Mouse (Mus musculus) CH12.LX (cell line): ENCODE data around the gene Cdh13. TPM values are rescaled to one million over a fixed set of nuclear protein-coding genes. Genes with fewer than 3 reads are reported as not detected.

ENCODE experiments used
- DNase-seq: peaks from one replicate; pipeline ENCODE4 v3.0.0-alpha.2; 2013; ENCODE audit errors: extremely low read depth
- H3K27ac ChIP-seq: 2 replicates; pipeline ENCODE4 v1.5.1; 2012; ENCODE audit warnings: low read depth, mild to moderate bottlenecking, control low read depth, moderate library complexity; ENCODE audit not compliant: insufficient read depth
- H3K27me3 ChIP-seq: replicated peaks from 2 replicates; pipeline ENCODE3; 2012; ENCODE audit warnings: inconsistent platforms
- H3K36me3 ChIP-seq, 2 experiments: replicated peaks in 1 of 2; 2 replicates each; pipeline versions ENCODE3 to v1.6.1; 2012; ENCODE audit warnings: inconsistent platforms in 1 of 2, low read length in 1 of 2, mild to moderate bottlenecking in 1 of 2, mixed read lengths in 1 of 2, moderate library complexity in 1 of 2; ENCODE audit not compliant: control insufficient read depth in 1 of 2, insufficient read depth in 1 of 2
- H3K4me1 ChIP-seq, 2 experiments: 2 replicates each; pipeline ENCODE4 v1.6.1; 2012; ENCODE audit warnings: inconsistent platforms in 1 of 2, moderate library complexity in 1 of 2; ENCODE audit not compliant: insufficient read depth in 2 of 2, control insufficient read depth in 1 of 2
- H3K4me2 ChIP-seq: 2 replicates; pipeline ENCODE4 v1.6.1; 2012; ENCODE audit warnings: low read depth, mild to moderate bottlenecking, control low read depth; ENCODE audit not compliant: poor library complexity, insufficient read depth, severe bottlenecking
- H3K4me3 ChIP-seq, 3 experiments: fragments of 150-350 bp in 1 of 3; sonication (generic) in 1 of 3; replicated peaks in 1 of 3; 2 replicates each; pipeline versions ENCODE3 to v1.5.1; 2011 to 2012; ENCODE audit warnings: low read depth in 2 of 3, low read length in 2 of 3, mild to moderate bottlenecking in 2 of 3, moderate library complexity in 2 of 3, control low read depth in 1 of 3, improper control_type of control experiment in 1 of 3, inconsistent platforms in 1 of 3, mixed read lengths in 1 of 3; ENCODE audit not compliant: poor library complexity in 1 of 3
- H3K79me2 ChIP-seq: replicated peaks from 2 replicates; pipeline ENCODE4 v1.6.1; 2012; ENCODE audit warnings: mild to moderate bottlenecking, moderate library complexity; ENCODE audit not compliant: control insufficient read depth, poor library complexity, insufficient read depth, severe bottlenecking; ENCODE audit errors: extremely low read depth
- H3K9ac ChIP-seq: 2 replicates; pipeline ENCODE4 v1.6.1; 2012; ENCODE audit warnings: low read depth, mild to moderate bottlenecking, control low read depth, moderate library complexity; ENCODE audit not compliant: insufficient read depth
- H3K9me3 ChIP-seq: replicated peaks from 2 replicates; pipeline ENCODE3; 2012; ENCODE audit warnings: low read length, inconsistent platforms, mixed read lengths
- BHLHE40 ChIP-seq: IDR thresholded peaks from 2 replicates; pipeline ENCODE4 v1.6.1; 2011; ENCODE audit warnings: mild to moderate bottlenecking, low read depth, low read length, improper control_type of control experiment
- CHD1 ChIP-seq: IDR thresholded peaks from 2 replicates; pipeline ENCODE4 v1.6.1; 2012; ENCODE audit warnings: low read depth, low read length, improper control_type of control experiment, inconsistent platforms
- E2F4 ChIP-seq: IDR thresholded peaks from 2 replicates; pipeline ENCODE4 v1.6.1; 2011; ENCODE audit warnings: low read depth, low read length, improper control_type of control experiment; ENCODE audit not compliant: insufficient replicate concordance
- EP300 ChIP-seq: IDR thresholded peaks from 2 replicates; pipeline ENCODE4 v1.6.1; 2011; ENCODE audit warnings: low read length, improper control_type of control experiment
- GABPA ChIP-seq: IDR thresholded peaks from 2 replicates; pipeline ENCODE4 v1.6.1; 2012; ENCODE audit warnings: low read depth, low read length, improper control_type of control experiment, inconsistent platforms; ENCODE audit not compliant: insufficient replicate concordance
- MAX ChIP-seq: IDR thresholded peaks from 2 replicates; pipeline ENCODE4 v1.6.1; 2011; ENCODE audit warnings: low read length, improper control_type of control experiment
- MAZ ChIP-seq: IDR thresholded peaks from 2 replicates; pipeline ENCODE4 v1.6.1; 2012; ENCODE audit warnings: low read depth, mild to moderate bottlenecking, inconsistent platforms, low read length, improper control_type of control experiment, moderate library complexity
- MYC ChIP-seq: IDR thresholded peaks from 2 replicates; pipeline ENCODE4 v1.6.1; 2011; ENCODE audit warnings: low read depth, mild to moderate bottlenecking, improper control_type of control experiment, low read length
- PAX5 ChIP-seq: IDR thresholded peaks from 2 replicates; pipeline ENCODE4 v1.6.1; 2012; ENCODE audit warnings: low read length, inconsistent platforms, mixed read lengths
- POLR2AphosphoS2 ChIP-seq: IDR thresholded peaks from 2 replicates; pipeline ENCODE4 v1.6.1; 2011; ENCODE audit warnings: low read depth, low read length, improper control_type of control experiment
- RAD21 ChIP-seq: IDR thresholded peaks from 2 replicates; pipeline ENCODE4 v1.6.1; 2011; ENCODE audit warnings: low read depth, mild to moderate bottlenecking, low read length, improper control_type of control experiment, moderate library complexity
- RCOR1 ChIP-seq: conservative IDR thresholded peaks from 2 replicates; pipeline ENCODE4 v1.6.1; 2012; ENCODE audit warnings: low read depth, mild to moderate bottlenecking, inconsistent platforms, low read length, improper control_type of control experiment
- SIN3A ChIP-seq: IDR thresholded peaks from 2 replicates; pipeline ENCODE4 v1.6.1; 2012; ENCODE audit warnings: low read length, improper control_type of control experiment, inconsistent platforms
- SMC3 ChIP-seq: IDR thresholded peaks from 2 replicates; pipeline ENCODE4 v1.6.1; 2011; ENCODE audit warnings: low read depth, low read length, improper control_type of control experiment
- TBP ChIP-seq: conservative IDR thresholded peaks from 2 replicates; pipeline ENCODE4 v1.6.1; 2011; ENCODE audit warnings: low read depth, low read length, improper control_type of control experiment
- UBTF ChIP-seq: IDR thresholded peaks from 2 replicates; pipeline ENCODE4 v1.6.1; 2012; ENCODE audit warnings: low read depth, mild to moderate bottlenecking, inconsistent platforms, low read length, improper control_type of control experiment, moderate library complexity
- ZKSCAN1 ChIP-seq: IDR thresholded peaks from 2 replicates; pipeline ENCODE4 v1.6.1; 2012; ENCODE audit warnings: low read depth, inconsistent platforms, low read length, improper control_type of control experiment, borderline replicate concordance
- ZMIZ1 ChIP-seq: IDR thresholded peaks from 2 replicates; pipeline ENCODE4 v1.6.1; 2012; ENCODE audit warnings: low read depth, mild to moderate bottlenecking, inconsistent platforms, low read length, improper control_type of control experiment
- dilution Hi-C: fragments of 300-500 bp; cut with MboI; formaldehyde crosslinking; loops from 2 replicates; pipeline ENCODE4 v1.14.3; 2020; ENCODE audit warnings: low sequenced_read_pairs; ENCODE audit not compliant: extremely low pct_unique_long_range_greater_than_20kb, extremely low pct_ligation_motif_present
- in situ Hi-C: fragments of 300-500 bp; cut with MboI; formaldehyde crosslinking; loops from 3 replicates; pipeline ENCODE4 v1.14.3; 2019; ENCODE audit warnings: low sequenced_read_pairs, low pct_ligation_motif_present, low pct_unique_long_range_greater_than_20kb, mixed read lengths
- polyA plus RNA-seq: library from polyadenylated mRNA; unstranded; fragments of >175 nt; gene quantifications from 2 replicates; pipeline ENCODE4 v1.2.1, GENCODE M21; 2012; ENCODE audit warnings: low read depth; ENCODE audit not compliant: insufficient read length
- total RNA-seq, 2 experiments: library from RNA; depleted of rRNA; stranded (reverse); fragments of 300-350 nt in 1 of 2; fragments of >200 nt in 1 of 2; gene quantifications; 2 replicates each; pipeline ENCODE4 v1.2.3; 2012 to 2014

The Cdh13 gene
- total and polyA plus RNA-seq, 3 experiments, result not detected

DNA sequence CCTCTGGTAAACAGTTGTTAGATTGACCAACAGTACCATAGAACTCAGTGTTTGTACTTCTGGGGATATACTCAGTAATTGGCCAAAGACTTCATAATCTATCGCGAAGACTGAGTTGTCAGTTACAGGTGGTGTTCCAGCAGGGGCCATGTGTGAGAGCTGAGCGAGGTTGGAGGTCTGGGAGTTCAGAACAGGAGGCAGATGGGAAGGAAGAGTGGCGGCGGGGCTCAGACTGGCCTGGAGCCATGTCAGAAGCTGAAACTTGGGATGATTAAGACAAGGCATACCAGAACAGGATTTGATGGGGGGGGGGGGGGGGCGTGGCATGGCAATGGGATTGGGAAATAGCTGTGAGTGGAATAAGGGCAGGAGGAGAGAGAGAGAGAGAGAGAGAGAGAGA is 232.1 kb downstream of the Cdh13 start:
- Histone ChIP-seq H3K9ac (no peak overlapping the region), H3K4me1 (no peaks in the 10 kb centered on the region), H3K27me3 (no peaks in the 10 kb centered on the region), H3K4me3 (no peak overlapping the region), H3K4me2 (no peak overlapping the region), H3K79me2 (no peaks in the 10 kb centered on the region), H3K36me3 (no peaks in the 10 kb centered on the region), H3K27ac (no peak overlapping the region), H3K9me3 (peaks cover 84% of the 10 kb centered on the region)
- dilution Hi-C loops (no loop called here), in situ Hi-C loops (no loop called here)
- DNase-seq, result no peak
- TF ChIP-seq CHD1, result no peak
- no peak for TF ChIP-seq MAZ
- no peak for TF ChIP-seq MAX
- no peak for TF ChIP-seq BHLHE40
- no peak for TF ChIP-seq SIN3A
- no peak for TF ChIP-seq E2F4
- no peak for TF ChIP-seq ZMIZ1
- TF ChIP-seq RAD21, result no peak
- no peak for TF ChIP-seq ZKSCAN1

DNA sequence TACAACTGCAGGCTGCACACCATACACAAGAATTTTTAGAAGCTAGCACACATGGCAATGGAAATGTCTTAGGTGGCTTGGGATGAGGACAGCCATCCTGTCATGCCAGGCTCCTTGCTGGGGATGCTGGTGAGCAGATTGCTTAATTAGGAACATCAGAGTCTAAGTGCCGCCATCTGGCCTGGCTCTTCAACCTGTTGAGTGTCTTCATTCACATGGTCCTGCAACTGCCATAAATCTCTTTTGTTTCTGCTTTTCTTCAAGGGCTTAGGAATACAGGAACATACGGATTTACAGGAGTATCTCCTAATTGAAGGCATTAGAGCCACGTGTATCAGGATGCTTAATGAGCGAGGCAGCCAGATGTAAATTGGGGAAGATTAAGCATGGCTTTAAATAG is 233.5 kb downstream of the Cdh13 start:
- in situ Hi-C loops (no loop called here), dilution Hi-C loops (no loop called here)
- no peak overlapping the region for H3K4me2 ChIP-seq
- no peaks in the 10 kb centered on the region for H3K79me2 ChIP-seq
- H3K27me3 ChIP-seq, result no peaks in the 10 kb centered on the region
- no peaks in the 10 kb centered on the region for H3K4me1 ChIP-seq
- no peak overlapping the region for H3K9ac ChIP-seq
- TF ChIP-seq PAX5 (no peak), SMC3 (no peak), UBTF (no peak), RCOR1 (no peak), MAX (no peak), CHD1 (no peak), EP300 (no peak), MYC (no peak), POLR2AphosphoS2 (no peak), TBP (no peak), GABPA (no peak)
- no peak overlapping the region for H3K4me3 ChIP-seq
- H3K9me3 ChIP-seq, result peaks cover 85% of the 10 kb centered on the region
- H3K27ac ChIP-seq, result no peak overlapping the region
- no peaks in the 10 kb centered on the region for H3K36me3 ChIP-seq
- DNase-seq, result no peak
